Mouse (Mus musculus): ENCODE data around the gene Exosc7. TPM values are rescaled to one million over a fixed set of nuclear protein-coding genes. Genes with fewer than 3 reads are reported as not detected.

The Exosc7 gene
- 10 to 100 TPM; 25.5 to 30.8 TPM for total RNA-seq (2021)
- long read RNA-seq, experiment 1, transcript Exosc7-201 (8 exons, 1,053 nt): major isoform, 57 of 63 reads
- long read RNA-seq, experiment 1, partial matches to known transcripts: 0 of 63 reads
- long read RNA-seq, experiment 1, other reads (novel, unspliced or antisense): 2 of 63 reads
- long read RNA-seq, experiment 2, transcript Exosc7-201 (8 exons, 1,053 nt): major isoform, 36 of 40 reads
- long read RNA-seq, experiment 2, partial matches to known transcripts: 0 of 40 reads
- long read RNA-seq, experiment 2, other reads (novel, unspliced or antisense): 4 of 40 reads

DNA sequence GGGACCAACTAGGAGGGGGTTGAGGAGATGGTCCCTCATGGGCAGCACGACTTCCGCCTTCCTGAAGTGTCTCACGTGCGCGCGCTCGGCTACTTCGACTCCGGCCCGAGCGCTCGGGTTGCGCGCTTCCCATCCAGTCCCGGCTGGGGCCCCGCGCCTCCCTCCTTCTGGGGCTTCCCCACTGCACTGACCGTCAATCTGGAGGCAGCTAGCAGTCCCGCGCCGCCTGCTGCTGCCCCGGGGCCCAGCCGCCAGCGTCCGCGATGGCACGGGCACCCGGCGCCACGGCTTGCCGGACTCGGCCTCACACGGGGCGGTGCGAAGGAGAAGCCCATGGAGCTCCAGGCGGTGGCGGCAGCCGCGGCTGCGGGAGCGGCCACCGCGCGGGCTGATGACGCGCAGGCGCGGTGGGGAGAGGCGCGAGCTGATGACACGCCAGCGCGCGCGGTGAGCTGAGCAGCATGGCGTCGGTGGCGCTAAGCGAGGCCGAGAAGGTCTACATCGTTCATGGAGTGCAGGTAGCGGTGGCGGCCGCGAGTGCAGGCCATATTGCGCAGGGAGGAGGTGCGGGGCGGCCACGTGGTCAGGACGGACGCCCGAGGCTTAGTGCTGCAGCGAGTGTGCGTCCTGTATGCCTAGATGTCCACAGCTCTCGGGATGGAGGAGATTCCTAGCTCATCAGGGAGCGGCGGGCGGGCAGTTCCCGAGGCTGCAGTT lies at the start of gene Exosc7, which contains the start of gene Zdhhc3:
Exosc7 (plus strand) TSS at position 411 of the 717 bp plus-strand sequence.
Zdhhc3 (minus strand) TSS at position 401 of the 717 bp plus-strand sequence.
- intact Hi-C loops (cut with DNase I): no loop called here

DNA sequence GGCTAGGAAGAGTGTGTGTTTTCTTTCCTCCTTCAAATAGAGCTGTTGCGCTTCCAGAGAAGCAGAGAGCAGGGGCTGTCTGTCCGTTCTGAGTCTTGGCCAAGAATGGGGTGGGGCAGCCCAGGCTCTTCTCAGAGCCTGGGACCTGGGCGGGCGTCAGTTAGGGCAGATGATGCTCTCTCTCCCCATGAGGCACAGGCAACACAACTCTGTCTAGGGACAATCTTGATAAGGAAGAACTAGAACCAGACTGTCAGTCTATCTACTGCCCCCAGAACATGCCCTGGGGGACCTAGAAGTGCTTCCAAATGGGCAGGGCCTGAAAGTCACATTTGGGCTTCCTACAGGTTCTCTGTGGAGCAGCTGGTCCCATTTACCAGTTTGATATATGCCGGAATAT lies 33.9 kb upstream of the Exosc7 start:
- intact Hi-C loops (cut with DNase I): no loop called here
- no peak for DNase-seq

More for the DNA sequence above, at the start of gene Exosc7, which contains the start of gene Zdhhc3:
- DNase-seq: peak; percentile 92 to 93

- DNase-seq: no peak
- intact Hi-C loops (cut with DNase I): no loop called here
These were observed 32.7 kb upstream of the Exosc7 start for GRCm38 (mm10) chr9:123080355-123080754.

DNA sequence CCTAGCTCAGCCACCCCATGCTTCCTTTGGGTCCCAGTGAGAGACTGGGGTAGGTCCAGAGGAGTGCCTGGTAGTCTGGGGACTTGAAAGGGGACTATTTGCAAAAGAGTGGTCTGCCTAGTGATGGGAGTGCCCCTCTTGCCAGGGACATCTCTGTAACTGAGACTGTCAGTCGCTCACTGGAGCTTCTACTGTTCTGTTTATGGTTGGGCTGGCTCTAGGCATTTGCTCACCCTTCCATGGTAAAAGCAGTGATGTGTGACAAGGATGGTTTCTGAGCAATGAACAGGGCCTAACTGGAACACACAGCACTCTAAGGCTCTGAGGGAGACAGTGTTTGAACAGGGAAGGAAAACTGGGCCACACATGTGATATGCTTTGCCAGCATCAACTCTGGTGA lies 32.2 kb upstream of the Exosc7 start:
- intact Hi-C loops (cut with DNase I): no loop called here
- no peak for DNase-seq

DNA sequence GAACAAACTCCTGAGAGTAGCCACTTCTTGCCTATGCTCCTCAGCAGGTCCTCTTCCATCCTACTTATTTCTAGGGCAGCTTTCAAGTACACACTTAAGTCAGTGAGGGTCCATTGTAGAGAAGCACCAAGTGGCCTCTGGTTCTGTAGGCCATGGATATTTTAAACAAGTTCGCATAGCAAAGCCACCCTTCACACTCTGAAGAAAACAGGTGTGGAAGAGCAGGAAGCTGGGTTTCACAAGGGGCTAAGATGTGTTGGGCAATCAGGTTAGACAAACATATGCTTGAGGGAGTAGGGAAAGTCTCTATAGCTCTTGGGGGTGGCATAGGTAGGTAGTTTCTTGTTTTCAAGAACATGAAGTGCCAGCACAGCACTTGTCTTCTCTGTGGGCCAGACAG lies 27.6 kb upstream of the Exosc7 start:
- DNase-seq: no peak
- intact Hi-C loops (cut with DNase I): no loop called here

GRCm38 (mm10) chr9:123087558-123087957 lies 25.5 kb upstream of the Exosc7 start:
- intact Hi-C loops (cut with DNase I): no loop called here

GRCm38 (mm10) chr9:123090844-123091243 lies 22.2 kb upstream of the Exosc7 start:
- intact Hi-C loops (cut with DNase I): no loop called here
- DNase-seq: no peak

More at GRCm38 (mm10) chr9:123087558-123087957, 25.5 kb upstream of the Exosc7 start:
- no peak for DNase-seq

DNA sequence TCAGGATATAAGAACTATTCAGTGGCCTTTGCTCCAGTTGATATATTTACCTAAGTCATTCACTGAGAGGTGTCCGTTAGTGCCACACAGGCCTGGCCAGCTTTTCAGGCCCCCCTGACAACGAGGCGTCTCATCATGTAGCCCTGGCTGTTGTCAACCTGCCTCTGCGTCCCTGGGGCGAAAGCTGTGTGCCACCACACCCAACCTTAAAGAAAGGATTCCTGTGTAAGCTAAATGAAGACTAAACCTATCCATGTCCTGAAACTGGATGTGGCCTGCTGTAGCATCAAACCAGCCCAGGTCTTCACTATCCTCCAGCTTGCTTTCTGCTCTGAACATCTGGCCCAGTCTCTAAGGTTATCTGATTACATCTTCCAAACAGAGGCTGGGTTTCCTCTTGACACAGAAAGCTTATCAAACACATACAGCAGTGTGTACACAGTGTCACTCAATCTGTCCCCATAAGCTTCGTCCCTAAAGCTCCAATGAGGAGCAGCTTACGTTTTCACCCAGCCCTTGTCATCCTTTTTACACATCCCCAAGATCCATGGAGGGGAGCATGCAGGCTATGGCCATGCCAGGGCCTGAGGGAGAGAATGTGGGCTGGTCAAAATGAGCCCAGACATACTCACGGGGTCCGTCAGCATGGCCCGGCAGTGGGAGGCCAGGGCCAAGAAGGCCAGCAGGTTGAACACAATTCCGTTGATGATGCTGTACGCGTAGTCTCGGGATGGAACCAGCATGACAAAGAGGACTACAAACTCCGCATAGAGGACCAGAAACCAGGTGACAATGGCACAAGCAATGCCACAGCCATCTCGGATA lies 13.2 kb upstream of the Exosc7 start:
- DNase-seq: no peak
- intact Hi-C loops (cut with DNase I): no loop called here

DNA sequence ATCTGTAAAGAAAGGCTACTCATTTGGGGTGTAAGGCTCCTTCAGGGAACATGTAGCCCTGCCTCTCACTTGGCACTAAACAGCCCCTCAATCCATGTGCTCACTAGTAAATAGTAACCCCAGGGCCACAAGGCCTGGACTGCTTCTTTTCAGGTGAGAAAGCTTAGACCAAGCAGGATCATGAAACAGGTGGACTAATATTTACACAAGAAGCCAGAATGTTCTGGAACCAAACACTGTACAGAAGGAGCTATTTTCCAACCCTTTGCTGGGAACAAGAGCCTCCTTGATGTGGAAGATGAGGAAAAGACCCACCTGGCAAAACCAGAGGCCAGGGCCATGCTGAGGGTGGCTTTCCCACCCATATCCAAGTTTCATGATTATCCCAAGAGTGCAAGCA lies 9.6 kb upstream of the Exosc7 start:
- intact Hi-C loops (cut with DNase I): no loop called here
- DNase-seq: no peak

DNA sequence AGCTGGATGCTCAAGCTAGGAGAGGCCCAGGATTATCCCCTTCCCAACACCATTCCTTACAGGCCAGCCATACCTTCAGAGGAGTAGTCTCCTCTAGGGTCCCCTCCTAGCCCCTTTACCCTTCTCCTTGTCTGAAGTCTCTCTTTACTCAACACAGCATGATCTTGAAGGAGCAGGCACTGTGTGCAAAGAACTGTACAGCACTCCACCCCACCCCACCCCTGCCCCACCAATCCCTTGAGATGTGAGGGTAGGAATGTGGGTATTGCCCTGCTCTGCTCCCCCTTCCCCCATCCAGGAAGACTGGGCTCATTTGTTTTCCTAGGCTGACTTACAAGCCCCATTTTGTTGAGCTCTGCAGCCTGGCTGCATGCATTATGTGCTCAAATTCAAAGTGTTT lies 8.7 kb upstream of the Exosc7 start:
- DNase-seq: no peak
- intact Hi-C loops (cut with DNase I): no loop called here

DNA sequence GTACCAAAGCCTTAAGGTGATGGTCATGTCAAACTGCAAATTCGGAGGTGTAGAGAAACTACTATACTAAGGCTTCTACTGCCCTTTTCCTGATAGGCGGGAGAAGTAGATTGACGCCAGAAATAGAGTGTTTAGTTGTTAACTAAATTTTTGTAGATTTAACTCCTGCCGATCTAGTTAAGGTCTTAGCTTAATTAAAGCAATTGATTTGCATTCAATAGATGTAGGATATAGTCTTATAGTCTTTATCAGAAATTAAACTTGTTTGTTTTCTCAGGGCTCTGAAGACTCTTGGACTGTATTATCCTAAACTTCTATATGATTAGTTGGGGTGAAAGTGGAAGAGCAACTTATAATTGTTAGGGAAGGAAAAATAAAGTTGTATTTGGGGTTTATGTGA lies 5.8 kb upstream of the Exosc7 start:
- intact Hi-C loops (cut with DNase I): no loop called here
- DNase-seq: no peak

GRCm38 (mm10) chr9:123109188-123109587 lies 3.8 kb upstream of the Exosc7 start:
- intact Hi-C loops (cut with DNase I): no loop called here
- no peak for DNase-seq

GRCm38 (mm10) chr9:123111751-123112221 lies 1.2 kb upstream of the Exosc7 start:
- intact Hi-C loops (cut with DNase I): no loop called here
- no peak for DNase-seq

DNA sequence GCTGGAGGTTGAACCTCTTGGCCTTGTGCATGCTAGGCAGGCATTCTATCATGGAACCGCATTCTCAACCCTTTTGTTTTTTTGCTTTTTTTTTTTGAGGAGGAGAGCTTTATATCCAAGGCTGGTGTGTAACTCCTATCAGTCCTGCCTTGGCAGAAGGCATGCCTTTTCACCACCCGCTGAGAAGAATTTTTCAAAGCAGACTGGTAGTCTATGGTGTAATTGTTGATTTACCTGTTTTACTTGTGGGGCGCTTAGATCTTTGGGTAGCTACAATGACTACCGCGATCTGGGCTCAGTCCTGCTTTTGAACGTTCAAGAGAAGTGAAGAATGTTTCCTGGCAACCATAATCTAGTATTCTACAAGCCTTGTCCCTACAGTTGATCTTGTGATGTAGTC lies 916 bp downstream of the Exosc7 start:
- intact Hi-C loops (cut with DNase I): no loop called here
- DNase-seq: no peak

DNA sequence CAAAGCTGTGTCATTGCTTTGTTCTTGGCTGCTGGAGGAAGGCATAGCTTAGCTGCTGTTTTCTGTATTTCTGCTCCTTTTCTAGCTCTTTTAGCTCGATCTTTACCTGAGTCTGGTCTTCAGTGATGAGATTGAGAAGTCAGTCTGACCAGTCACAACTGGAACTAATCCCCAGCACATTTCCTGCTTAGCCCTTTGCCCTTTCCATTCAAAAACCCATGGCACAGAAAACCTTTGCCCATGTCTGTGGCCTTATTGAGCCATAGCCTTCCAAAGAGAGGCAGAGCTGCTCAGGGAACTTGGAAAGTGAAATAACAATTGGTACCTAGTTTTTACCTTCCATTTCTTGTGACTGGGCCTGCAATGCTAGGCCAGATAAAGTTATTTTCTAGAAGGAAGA lies 2.6 kb downstream of the Exosc7 start:
- intact Hi-C loops (cut with DNase I): no loop called here
- no peak for DNase-seq

- intact Hi-C loops (cut with DNase I): loop anchor here (5.0 kb wide), 1 partner anchor 34 kb away; no protein-coding TSS in a partner anchor
- DNase-seq: no peak
These were observed 10.0 kb downstream of the Exosc7 start for GRCm38 (mm10) chr9:123123017-123123416.

GRCm38 (mm10) chr9:123123571-123124412 lies 10.8 kb downstream of the Exosc7 start:
- intact Hi-C loops (cut with DNase I): loop anchor here (5.0 kb wide), 1 partner anchor 34 kb away; no protein-coding TSS in a partner anchor
- DNase-seq: peak in 1 of 2 experiments; percentile 39

- DNase-seq: no peak
- intact Hi-C loops (cut with DNase I): loop anchor here (5.0 kb wide), 1 partner anchor 33 kb away; no protein-coding TSS in a partner anchor
These were observed 11.5 kb downstream of the Exosc7 start for GRCm38 (mm10) chr9:123124413-123124981.

- DNase-seq: no peak
- intact Hi-C loops (cut with DNase I): no loop called here
These were observed 14.6 kb downstream of the Exosc7 start for GRCm38 (mm10) chr9:123127663-123128062.

Measured in heart, postnatal 14 days (tissue).